Mouse (Mus musculus) kidney, adult 2 months (tissue): ENCODE measurements at regions not wholly inside any gene's neighbourhood (a gene's known extent, or its start where the extent isn't known, plus 50 kb on each side); places are given as distances from the start of the nearest gene placed in this dataset.

Experiments
- DNase-seq: peaks from one replicate; pipeline ENCODE4 v3.0.0; 2021
- H3K27ac ChIP-seq: fragments of 200-500 bp; 2 replicates; pipeline ENCODE4 v1.5.1; 2012; ENCODE audit warnings: low read depth, low read length, control low read depth, inconsistent platforms; ENCODE audit not compliant: insufficient read depth
- H3K27me3 ChIP-seq: fragments of 200-500 bp; replicated peaks from 2 replicates; pipeline ENCODE4 v1.6.1; 2012; ENCODE audit warnings: mild to moderate bottlenecking, moderate library complexity, low read length, inconsistent platforms; ENCODE audit not compliant: control insufficient read depth, insufficient read depth
- H3K36me3 ChIP-seq: fragments of 200-500 bp; 2 replicates; pipeline ENCODE4 v1.6.1; 2012; ENCODE audit warnings: mild to moderate bottlenecking, moderate library complexity, low read length, inconsistent platforms; ENCODE audit not compliant: control insufficient read depth, insufficient read depth
- H3K4me1 ChIP-seq: fragments of 200-500 bp; 2 replicates; pipeline ENCODE4 v1.6.1; 2011; ENCODE audit warnings: low read length; ENCODE audit not compliant: control insufficient read depth, insufficient read depth
- H3K4me3 ChIP-seq: fragments of 200-500 bp; 2 replicates; pipeline ENCODE4 v1.5.1; 2011; ENCODE audit warnings: mild to moderate bottlenecking, low read depth, low read length, control low read depth; ENCODE audit not compliant: insufficient read depth
- CTCF ChIP-seq: fragments of 200-500 bp; conservative IDR thresholded peaks from 2 replicates; pipeline ENCODE4 v1.5.1; 2011; ENCODE audit warnings: low read depth, mild to moderate bottlenecking, control low read depth, low read length, moderate library complexity, mixed read lengths; ENCODE audit not compliant: insufficient read depth, insufficient read length
- POLR2A ChIP-seq: fragments of 200-500 bp; IDR thresholded peaks from one replicate; pipeline ENCODE4 v1.6.1; 2011; ENCODE audit warnings: low read depth, low read length, control low read depth
- WGBS: fragments of 180-500 bp; shearing (Covaris S2); methylation state at CpG from one replicate; pipeline ENCODE4 v1.1.7; 2018; 5-methylcytosine and 5-hydroxymethylcytosine counted together

DNA sequence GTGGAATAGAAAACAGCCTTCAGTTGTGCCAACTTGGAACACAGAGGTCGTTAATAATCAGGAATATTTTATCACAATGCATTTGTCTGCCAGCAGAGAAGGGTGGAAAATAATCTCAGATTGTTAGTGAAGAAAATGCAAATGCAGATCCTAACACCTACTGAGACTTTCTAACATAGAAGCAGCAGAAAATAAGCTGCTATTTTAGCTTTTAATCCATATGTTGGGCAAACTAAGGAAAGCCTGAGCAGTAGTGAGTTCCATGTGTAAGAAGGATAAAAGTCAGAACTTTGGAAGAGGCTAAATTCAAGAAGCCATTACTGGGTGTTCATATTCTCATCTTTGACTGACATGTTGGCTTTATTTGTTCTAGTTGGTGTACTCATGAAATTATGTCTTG lies 119.8 kb upstream of the Sphkap start:
- no peak overlapping the region for H3K4me3 ChIP-seq

DNA sequence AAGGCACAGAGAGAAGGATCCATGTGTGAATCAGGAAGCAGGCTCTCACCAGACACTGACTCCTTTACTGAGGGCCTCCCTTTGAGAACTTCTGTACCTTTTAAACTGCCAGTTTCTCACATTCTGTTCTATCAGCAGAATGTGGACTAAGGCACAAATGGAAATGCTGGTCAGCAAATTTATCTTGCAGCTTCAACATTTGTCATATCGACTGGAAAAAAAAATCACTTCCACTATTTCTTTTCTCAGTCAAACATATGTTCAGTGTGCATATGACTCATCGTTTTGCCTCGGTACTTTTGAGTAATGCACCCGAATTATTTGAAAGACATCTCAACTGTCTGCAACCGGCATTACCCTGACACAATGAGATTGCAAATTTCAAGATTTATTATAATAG lies 101.4 kb upstream of the Sphkap start:
- DNase-seq, result no peak
- TF ChIP-seq POLR2A (no peak), CTCF (no peak)
- Histone ChIP-seq H3K27ac (no peak overlapping the region), H3K4me3 (no peak overlapping the region), H3K27me3 (no peaks in the 10 kb centered on the region), H3K4me1 (no peaks in the 10 kb centered on the region), H3K36me3 (no peaks in the 10 kb centered on the region)
- 76% methylated on average over 5 of the region's 5 CpGs for WGBS

More for the DNA sequence above, 119.8 kb upstream of the Sphkap start:
- Histone ChIP-seq H3K27me3 (no peaks in the 10 kb centered on the region), H3K4me1 (no peaks in the 10 kb centered on the region), H3K36me3 (no peaks in the 10 kb centered on the region), H3K27ac (no peak overlapping the region)
- no peak for TF ChIP-seq CTCF
- no peak for TF ChIP-seq POLR2A
- WGBS, result 50% methylated on average over 1 of the region's 1 CpGs
- no peak for DNase-seq

DNA sequence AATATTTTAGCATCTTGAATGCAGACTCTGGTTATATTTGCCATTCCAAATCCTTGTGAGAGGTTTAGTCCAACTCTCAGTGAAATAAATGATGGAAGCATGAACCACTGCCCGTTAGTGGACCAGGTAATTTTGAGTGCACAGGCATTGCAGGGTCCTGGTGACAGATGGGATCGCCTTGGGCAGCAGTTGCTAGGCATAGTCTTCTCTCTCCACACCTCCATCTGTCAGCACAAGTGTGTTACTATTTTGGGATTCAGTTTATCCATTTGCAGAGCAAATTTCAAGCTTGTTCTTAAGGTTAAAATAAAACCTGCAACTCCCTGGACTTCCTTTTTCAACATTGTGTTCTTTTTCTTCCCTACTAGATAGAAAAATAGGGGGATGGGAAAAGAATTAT lies 97.4 kb upstream of the Sphkap start:
- H3K36me3 ChIP-seq, result no peaks in the 10 kb centered on the region
- H3K27me3 ChIP-seq, result no peaks in the 10 kb centered on the region
- DNase-seq, result no peak
- whole genome bisulfite sequencing, result 72% methylated on average over 2 of the region's 2 CpGs
- TF ChIP-seq CTCF, result no peak
- no peak for TF ChIP-seq POLR2A
- H3K4me3 ChIP-seq, result no peak overlapping the region
- H3K27ac ChIP-seq, result no peak overlapping the region
- H3K4me1 ChIP-seq, result no peaks in the 10 kb centered on the region

DNA sequence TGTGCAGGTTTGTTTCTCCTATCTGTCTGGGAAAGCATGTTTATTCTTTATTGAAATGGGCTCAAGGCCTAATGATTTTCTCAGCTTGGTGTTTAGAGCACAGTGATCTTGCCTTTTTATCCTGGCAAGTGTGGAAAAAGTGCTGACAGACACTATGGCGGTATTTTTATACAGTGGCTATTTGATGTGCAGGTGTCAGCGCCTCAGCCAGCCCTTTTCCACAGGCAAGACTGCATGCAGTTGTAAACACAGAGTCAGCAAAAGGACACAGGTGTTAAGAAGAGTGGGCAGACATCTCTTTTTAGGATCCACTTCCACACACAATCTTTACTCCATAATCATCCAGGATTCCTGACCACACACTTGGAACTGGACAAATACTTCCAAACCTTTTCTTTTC lies 88.9 kb upstream of the Sphkap start:
- TF ChIP-seq CTCF, result no peak
- TF ChIP-seq POLR2A, result no peak
- no peak overlapping the region for H3K4me3 ChIP-seq
- H3K27ac ChIP-seq, result no peak overlapping the region
- no peaks in the 10 kb centered on the region for H3K4me1 ChIP-seq
- H3K36me3 ChIP-seq, result no peaks in the 10 kb centered on the region
- no peaks in the 10 kb centered on the region for H3K27me3 ChIP-seq
- DNase-seq, result no peak
- 77% methylated on average over 2 of the region's 2 CpGs for WGBS

DNA sequence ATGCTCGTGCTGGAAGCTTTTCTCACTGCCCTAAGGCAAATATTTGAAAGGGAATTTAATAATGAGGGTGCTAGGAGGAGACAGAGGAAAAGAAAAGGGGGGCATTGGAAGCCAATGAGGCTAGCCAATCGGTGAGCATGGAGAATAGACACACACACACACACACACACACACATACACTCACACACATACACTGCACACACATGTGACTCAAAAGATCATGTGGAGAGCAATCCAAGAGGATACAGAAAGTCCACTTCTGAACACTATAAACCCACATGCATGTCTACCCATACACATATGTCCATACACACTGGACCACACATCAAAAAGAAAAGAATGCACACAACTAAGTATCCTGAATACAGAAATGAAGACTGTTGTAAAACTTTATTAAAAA lies 88.4 kb upstream of the Sphkap start:
- H3K27me3 ChIP-seq, result no peaks in the 10 kb centered on the region
- H3K4me1 ChIP-seq, result no peaks in the 10 kb centered on the region
- WGBS, result 58% methylated on average over 2 of the region's 2 CpGs
- no peak overlapping the region for H3K4me3 ChIP-seq
- DNase-seq, result no peak
- TF ChIP-seq POLR2A (no peak), CTCF (no peak)
- no peaks in the 10 kb centered on the region for H3K36me3 ChIP-seq
- H3K27ac ChIP-seq, result no peak overlapping the region

DNA sequence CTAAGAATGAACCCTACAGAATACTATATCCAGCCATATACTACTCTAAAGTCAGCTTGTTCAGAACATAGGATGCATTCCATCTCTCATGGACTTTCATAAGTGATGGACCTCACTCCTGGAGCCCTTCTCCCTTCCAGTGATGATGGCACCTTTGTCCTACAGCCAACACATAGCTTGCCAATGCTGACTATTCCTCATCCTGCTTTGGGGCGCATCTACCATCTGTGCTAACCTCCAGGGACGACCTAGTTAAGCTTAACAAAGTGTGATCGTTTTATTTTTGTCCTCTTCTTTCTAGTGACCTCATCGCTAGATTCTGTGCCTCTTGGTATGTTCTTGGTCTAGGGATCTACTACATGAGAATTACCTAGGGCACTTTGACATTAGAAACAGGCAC lies 87.0 kb upstream of the Sphkap start:
- H3K27ac ChIP-seq, result no peak overlapping the region
- no peaks in the 10 kb centered on the region for H3K4me1 ChIP-seq
- TF ChIP-seq CTCF, result no peak
- TF ChIP-seq POLR2A, result no peak
- H3K36me3 ChIP-seq, result no peaks in the 10 kb centered on the region
- DNase-seq, result no peak
- WGBS, result 80% methylated on average over 4 of the region's 4 CpGs
- no peaks in the 10 kb centered on the region for H3K27me3 ChIP-seq
- H3K4me3 ChIP-seq, result no peak overlapping the region

DNA sequence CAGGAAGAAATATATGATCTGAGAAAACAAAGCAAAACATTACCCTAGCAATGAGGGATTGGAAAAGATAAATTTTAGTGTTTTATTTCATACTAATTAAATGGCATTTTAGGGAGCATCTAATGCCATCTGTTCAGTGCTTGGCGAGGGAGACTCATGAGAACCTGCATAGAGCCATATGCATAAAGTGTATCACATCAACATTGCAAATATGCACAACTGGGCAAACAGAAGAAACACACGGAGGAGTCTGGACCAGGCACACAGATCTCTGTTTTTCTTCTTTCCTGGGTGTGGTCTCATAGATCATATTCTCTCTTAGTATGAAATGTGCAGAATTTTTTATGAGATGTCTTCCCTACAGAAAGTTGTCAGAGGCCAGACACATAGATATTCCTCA lies 71.1 kb upstream of the Sphkap start:
- no peak for DNase-seq
- 77% methylated on average over 2 of the region's 2 CpGs for WGBS
- no peaks in the 10 kb centered on the region for H3K36me3 ChIP-seq
- H3K27me3 ChIP-seq, result no peaks in the 10 kb centered on the region
- H3K4me1 ChIP-seq, result no peaks in the 10 kb centered on the region
- no peak for TF ChIP-seq POLR2A
- TF ChIP-seq CTCF, result no peak
- no peak overlapping the region for H3K27ac ChIP-seq
- H3K4me3 ChIP-seq, result no peak overlapping the region
